Mouse (Mus musculus): ENCODE measurements at regions not wholly inside any gene's neighbourhood (a gene's known extent, or its start where the extent isn't known, plus 50 kb on each side); places are given as distances from the start of the nearest gene placed in this dataset.

DNA sequence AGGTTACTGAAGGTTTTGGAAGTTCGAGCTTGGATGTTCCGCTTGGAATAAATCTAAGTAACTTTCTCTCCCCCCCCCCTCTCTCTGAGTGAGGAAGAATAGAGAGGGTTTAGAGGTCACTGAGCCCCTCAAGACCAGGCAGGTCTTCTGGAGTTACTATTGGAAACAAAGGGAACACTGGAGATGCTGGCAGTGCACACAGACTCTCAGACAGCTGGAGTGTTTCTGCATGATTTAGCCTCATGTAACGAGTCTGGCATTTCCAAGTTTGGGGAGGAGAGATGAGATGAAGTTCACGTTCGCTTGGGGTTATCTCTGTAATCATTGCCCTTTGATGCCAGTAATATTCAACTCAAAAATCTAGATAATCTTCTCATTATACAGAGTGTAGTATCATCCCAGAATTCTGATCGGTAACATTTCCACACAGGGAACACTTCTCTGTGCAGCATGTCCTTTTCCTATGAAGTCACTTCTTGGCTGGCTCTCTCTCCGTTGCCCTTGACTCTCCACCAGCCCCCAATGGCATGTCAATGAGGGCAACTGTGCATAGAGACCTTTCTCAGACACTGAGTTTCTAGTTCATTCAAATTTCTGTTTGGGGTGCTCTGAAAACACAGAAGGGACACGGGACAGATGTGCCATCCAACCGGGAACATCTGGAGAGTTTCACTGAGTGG, 351.0 kb upstream of the Id4 start:
- WGBS, result 55% methylated on average over 9 of the region's 9 CpGs
- ATAC-seq (ENCODE audit: low FRiP score, low read depth), result peak; percentile 81; the same call in 1 of the 2 replicates
- H3K4me2 ChIP-seq, result 0 out of 2 replicates have a peak overlapping the region, but pooled peaks have one; percentile 11
- peak overlapping the region; percentile 60 for H3K27ac ChIP-seq (replicated peaks)
- H3K4me1 ChIP-seq (replicated peaks), result peaks cover 15% of the 10 kb centered on the region; the same call in 1 of the 2 replicates
- H3K9me3 ChIP-seq, result no peaks in the 10 kb centered on the region
- no peak overlapping the region for H3K4me3 ChIP-seq
- no peaks in the 10 kb centered on the region for H3K27me3 ChIP-seq
- no peak overlapping the region for H3K9ac ChIP-seq
- no peaks in the 10 kb centered on the region for H3K36me3 ChIP-seq

DNA sequence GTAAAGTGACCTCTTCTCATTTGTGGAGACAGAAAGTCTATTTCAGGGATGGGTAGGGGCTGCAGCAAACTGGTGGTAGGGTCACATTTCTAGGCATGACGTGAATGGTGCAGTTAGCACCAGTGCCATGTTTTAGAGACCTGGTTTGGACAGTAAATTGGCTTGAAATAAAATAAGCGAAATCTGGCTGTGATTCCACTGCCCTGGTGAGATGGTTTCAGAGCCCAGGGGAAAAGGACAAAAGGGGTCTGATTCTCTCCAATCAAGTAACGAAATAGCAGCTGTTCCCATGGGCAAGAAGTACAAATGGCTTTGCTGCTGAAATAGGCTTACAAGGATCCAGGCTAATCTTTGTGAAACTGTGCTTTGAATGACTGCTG, 350.5 kb upstream of the Id4 start:
- H3K27ac ChIP-seq (replicated peaks), result peak overlapping the region; percentile 60
- 0 out of 2 replicates have a peak overlapping the region, but pooled peaks have one; percentile 11 for H3K4me2 ChIP-seq
- no peak overlapping the region for H3K9ac ChIP-seq
- no peaks in the 10 kb centered on the region for H3K36me3 ChIP-seq
- H3K9me3 ChIP-seq, result no peaks in the 10 kb centered on the region
- peaks cover 15% of the 10 kb centered on the region; the same call in 1 of the 2 replicates for H3K4me1 ChIP-seq (replicated peaks)
- no peaks in the 10 kb centered on the region for H3K27me3 ChIP-seq
- ATAC-seq (ENCODE audit: low FRiP score, low read depth), result peak; percentile 54; the same call in 1 of the 2 replicates
- 45% methylated on average over 3 of the region's 3 CpGs for WGBS
- no peak overlapping the region for H3K4me3 ChIP-seq

DNA sequence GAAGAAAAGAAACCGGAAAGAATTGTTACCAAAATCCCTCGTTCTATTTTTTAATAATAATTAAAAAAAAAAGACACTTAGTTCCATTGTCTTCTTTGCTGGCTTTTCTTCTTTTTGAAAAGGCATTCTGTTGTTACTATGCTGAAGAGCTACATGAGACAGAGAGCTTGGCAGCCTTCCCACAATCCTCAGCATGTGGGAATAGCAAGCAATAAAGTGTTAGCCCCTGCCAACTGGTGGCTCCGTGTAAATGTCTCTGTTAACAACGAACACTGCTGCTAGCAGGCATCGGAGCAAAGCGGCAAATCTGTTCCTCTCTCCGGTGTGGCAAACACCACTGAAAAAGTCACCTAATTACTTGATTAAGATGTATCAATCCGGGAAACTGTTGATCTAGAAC, 344.6 kb upstream of the Id4 start:
- no peak overlapping the region for H3K4me2 ChIP-seq
- 41% methylated on average over 8 of the region's 8 CpGs for WGBS
- no peaks in the 10 kb centered on the region for H3K36me3 ChIP-seq
- H3K9me3 ChIP-seq, result no peaks in the 10 kb centered on the region
- H3K4me3 ChIP-seq, result no peak overlapping the region
- no peaks in the 10 kb centered on the region for H3K27me3 ChIP-seq
- 0 out of 2 replicates have a peak, but pooled peaks cover 4% of the 10 kb centered on the region for H3K4me1 ChIP-seq (replicated peaks)
- peak; percentile 45; the same call in 1 of the 2 replicates for ATAC-seq (ENCODE audit: low FRiP score, low read depth)
- no peak overlapping the region for H3K9ac ChIP-seq
- H3K27ac ChIP-seq (replicated peaks), result no peak overlapping the region

DNA sequence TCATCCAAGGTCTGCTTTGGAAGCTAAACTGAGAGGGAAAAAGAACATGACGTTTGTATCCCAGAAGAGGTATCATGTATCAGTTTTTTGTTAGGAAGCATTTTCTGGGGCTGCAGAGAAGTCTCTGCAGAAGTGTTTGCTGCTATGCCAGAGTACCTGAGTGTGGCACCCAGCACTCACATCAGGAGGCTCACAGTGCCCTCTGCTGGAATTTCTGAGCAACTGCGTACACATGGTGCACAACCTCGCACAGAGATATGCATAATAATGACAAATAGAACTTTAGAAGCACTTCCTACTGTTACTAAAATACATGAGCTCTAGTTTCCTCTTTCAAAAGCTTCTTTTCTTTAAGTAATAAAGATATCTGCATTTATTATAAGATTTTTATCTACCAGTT, 343.7 kb upstream of the Id4 start:
- Histone ChIP-seq H3K4me1 (replicated peaks) (0 out of 2 replicates have a peak, but pooled peaks cover 4% of the 10 kb centered on the region), H3K27ac (replicated peaks) (no peak overlapping the region), H3K9ac (no peak overlapping the region), H3K4me2 (no peak overlapping the region), H3K4me3 (no peak overlapping the region), H3K27me3 (no peaks in the 10 kb centered on the region), H3K9me3 (no peaks in the 10 kb centered on the region), H3K36me3 (no peaks in the 10 kb centered on the region)
- no peak for ATAC-seq (ENCODE audit: low FRiP score, low read depth)
- over 99% methylated on average over 3 of the region's 3 CpGs for WGBS

GRCm38 (mm10) chr13:47921044-47921443, 340.0 kb upstream of the Id4 start:
- no peaks in the 10 kb centered on the region for H3K9me3 ChIP-seq
- H3K36me3 ChIP-seq, result no peaks in the 10 kb centered on the region
- no peak overlapping the region for H3K4me2 ChIP-seq
- no peak overlapping the region for H3K4me3 ChIP-seq
- ATAC-seq (ENCODE audit: low FRiP score, low read depth), result no peak
- no peak overlapping the region for H3K9ac ChIP-seq
- H3K27me3 ChIP-seq, result no peaks in the 10 kb centered on the region
- H3K27ac ChIP-seq (replicated peaks), result no peak overlapping the region
- WGBS, result 54% methylated on average over 5 of the region's 5 CpGs
- H3K4me1 ChIP-seq (replicated peaks), result 0 out of 2 replicates have a peak, but pooled peaks cover 4% of the 10 kb centered on the region

GRCm38 (mm10) chr13:47940696-47941095, 320.3 kb upstream of the Id4 start:
- no peak for ATAC-seq (ENCODE audit: low FRiP score, low read depth)

DNA sequence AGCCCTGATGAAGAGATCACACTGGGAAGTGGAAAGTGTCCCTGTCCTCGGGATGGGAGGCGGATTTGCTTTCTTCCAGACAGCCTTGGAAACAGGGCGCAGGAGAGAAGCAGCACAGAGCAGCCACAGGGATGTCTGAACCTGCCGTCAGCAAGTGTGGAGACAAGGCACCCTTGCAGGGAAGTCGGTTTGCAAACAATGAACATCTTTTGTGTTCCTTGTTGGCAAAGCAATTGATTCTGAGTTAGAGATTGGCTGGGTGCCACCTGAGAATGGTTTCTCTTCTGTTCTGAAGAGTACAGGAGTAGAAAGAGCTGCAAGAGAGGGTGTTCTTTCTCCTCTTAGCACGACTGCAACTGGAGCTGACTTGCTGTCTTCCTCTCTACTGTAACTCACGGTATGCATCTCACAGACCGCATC, 318.6 kb upstream of the Id4 start:
- Histone ChIP-seq H3K27me3 (no peaks in the 10 kb centered on the region), H3K36me3 (no peaks in the 10 kb centered on the region), H3K4me2 (peak overlapping the region; percentile 55), H3K4me3 (peak overlapping the region; percentile 18), H3K4me1 (replicated peaks) (peaks cover 21% of the 10 kb centered on the region), H3K9me3 (no peaks in the 10 kb centered on the region), H3K9ac (peak overlapping the region; percentile 35), H3K27ac (replicated peaks) (peak overlapping the region; percentile 85)
- peak; percentile 74; the same call in 1 of the 2 replicates for ATAC-seq (ENCODE audit: low FRiP score, low read depth)
- WGBS, result 4% methylated on average over 8 of the region's 8 CpGs

More at GRCm38 (mm10) chr13:47940696-47941095, 320.3 kb upstream of the Id4 start:
- no peak overlapping the region for H3K4me3 ChIP-seq
- H3K27me3 ChIP-seq, result no peaks in the 10 kb centered on the region
- no peaks in the 10 kb centered on the region for H3K36me3 ChIP-seq
- no peaks in the 10 kb centered on the region; the same call in 1 of the 2 replicates for H3K9me3 ChIP-seq
- WGBS, result 47% methylated on average over 2 of the region's 2 CpGs
- no peak overlapping the region for H3K4me2 ChIP-seq
- no peak overlapping the region for H3K27ac ChIP-seq (replicated peaks)
- H3K9ac ChIP-seq, result no peak overlapping the region
- peaks cover 21% of the 10 kb centered on the region for H3K4me1 ChIP-seq (replicated peaks)

- Histone ChIP-seq H3K27ac (replicated peaks) (no peak overlapping the region), H3K36me3 (no peaks in the 10 kb centered on the region), H3K27me3 (no peaks in the 10 kb centered on the region), H3K9ac (no peak overlapping the region), H3K4me2 (no peak overlapping the region), H3K4me1 (replicated peaks) (peaks cover 27% of the 10 kb centered on the region), H3K4me3 (no peak overlapping the region), H3K9me3 (no peaks in the 10 kb centered on the region)
- ATAC-seq (ENCODE audit: low FRiP score, low read depth), result no peak
- WGBS, result 71% methylated on average over 5 of the region's 5 CpGs
These were observed 317.4 kb upstream of the Id4 start for GRCm38 (mm10) chr13:47943645-47944044.

- Histone ChIP-seq H3K9me3 (no peaks in the 10 kb centered on the region), H3K4me1 (replicated peaks) (peaks cover 27% of the 10 kb centered on the region), H3K36me3 (no peaks in the 10 kb centered on the region), H3K4me2 (no peak overlapping the region), H3K9ac (no peak overlapping the region), H3K4me3 (no peak overlapping the region), H3K27ac (replicated peaks) (peak overlapping the region; percentile 32; the same call in 1 of the 2 replicates), H3K27me3 (no peaks in the 10 kb centered on the region)
- WGBS, result 58% methylated on average over 10 of the region's 10 CpGs
- ATAC-seq (ENCODE audit: low FRiP score, low read depth), result no peak
These were observed 312.7 kb upstream of the Id4 start for GRCm38 (mm10) chr13:47948098-47948865.

DNA sequence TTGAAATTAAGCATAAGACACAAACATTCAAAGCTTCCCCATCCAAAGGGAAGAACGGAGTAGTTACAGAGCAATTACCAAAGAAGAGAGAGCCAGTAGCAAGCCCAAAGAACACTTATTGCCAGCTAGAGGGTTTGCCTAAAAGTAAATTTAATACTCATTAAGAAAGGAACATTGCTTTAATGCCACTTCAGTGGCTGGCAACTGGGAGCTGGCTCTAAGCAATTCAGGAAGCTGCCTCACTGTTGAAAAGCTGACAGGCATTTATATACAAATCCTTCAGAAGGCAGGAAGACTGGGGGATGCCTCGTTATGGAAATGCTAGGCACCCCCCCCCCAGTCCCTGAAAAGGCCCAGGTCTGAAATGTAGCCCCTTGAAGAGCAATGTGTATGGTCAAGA, 310.6 kb upstream of the Id4 start:
- no peaks in the 10 kb centered on the region for H3K36me3 ChIP-seq
- peak overlapping the region; percentile 55; the same call in 1 of the 2 replicates for H3K27ac ChIP-seq (replicated peaks)
- no peak overlapping the region for H3K4me2 ChIP-seq
- ATAC-seq (ENCODE audit: low FRiP score, low read depth), result peak; percentile 25; the same call in 1 of the 2 replicates
- H3K9me3 ChIP-seq, result no peaks in the 10 kb centered on the region
- H3K4me1 ChIP-seq (replicated peaks), result peaks cover 33% of the 10 kb centered on the region
- H3K4me3 ChIP-seq, result no peak overlapping the region
- no peaks in the 10 kb centered on the region for H3K27me3 ChIP-seq
- H3K9ac ChIP-seq, result no peak overlapping the region
- WGBS, result 30% methylated on average over 2 of the region's 2 CpGs

GRCm38 (mm10) chr13:47951043-47951442, 310.0 kb upstream of the Id4 start:
- 0 out of 2 replicates have a peak overlapping the region, but pooled peaks have one; percentile 3 for H3K4me2 ChIP-seq
- H3K27me3 ChIP-seq, result no peaks in the 10 kb centered on the region
- H3K9ac ChIP-seq, result no peak overlapping the region
- ATAC-seq (ENCODE audit: low FRiP score, low read depth), result no peak
- no peaks in the 10 kb centered on the region for H3K36me3 ChIP-seq
- H3K4me3 ChIP-seq, result no peak overlapping the region
- WGBS, result 48% methylated on average over 10 of the region's 10 CpGs
- H3K4me1 ChIP-seq (replicated peaks), result peaks cover 38% of the 10 kb centered on the region
- no peaks in the 10 kb centered on the region for H3K9me3 ChIP-seq
- H3K27ac ChIP-seq (replicated peaks), result peak overlapping the region; percentile 55

DNA sequence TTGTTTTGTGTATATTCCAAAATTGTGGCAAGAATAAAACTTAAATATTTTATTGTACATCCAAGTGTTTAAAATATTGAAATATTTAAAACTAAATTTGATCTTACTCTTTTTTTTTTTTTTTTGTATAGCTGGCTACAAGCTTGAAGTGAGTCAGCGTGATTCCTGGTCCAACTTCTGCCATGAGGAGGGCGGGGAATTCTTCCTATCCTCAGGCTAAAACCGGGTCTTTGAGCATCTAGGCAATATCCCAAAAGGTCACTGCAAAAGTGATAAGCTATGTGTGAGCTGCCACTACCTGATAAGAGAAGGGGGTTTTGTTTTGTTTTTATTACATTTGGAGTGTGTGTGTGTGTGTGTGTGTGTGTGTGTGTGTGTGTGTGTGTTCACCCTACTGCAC, 308.1 kb upstream of the Id4 start:
- Histone ChIP-seq H3K4me3 (no peak overlapping the region), H3K4me2 (no peak overlapping the region), H3K27ac (replicated peaks) (no peak overlapping the region), H3K9me3 (no peaks in the 10 kb centered on the region), H3K27me3 (no peaks in the 10 kb centered on the region), H3K9ac (no peak overlapping the region), H3K36me3 (no peaks in the 10 kb centered on the region), H3K4me1 (replicated peaks) (peaks cover 38% of the 10 kb centered on the region)
- 85% methylated on average over 3 of the region's 3 CpGs for WGBS
- no peak for ATAC-seq (ENCODE audit: low FRiP score, low read depth)

All from hindbrain, embryonic 15.5 days (tissue).